Mouse (Mus musculus) ES-Bruce4 (cell line): ENCODE measurements around the gene Gm42669.

Source experiments
- CTCF ChIP-seq: IDR thresholded peaks from one replicate; pipeline ENCODE4 v1.8.1; 2011; ENCODE audit warnings: low read depth, low read length
- EP300 ChIP-seq: IDR thresholded peaks from 2 replicates; pipeline ENCODE4 v1.6.1; 2011; ENCODE audit warnings: low read depth, low read length; ENCODE audit not compliant: insufficient read depth
- POLR2A ChIP-seq: IDR thresholded peaks from one replicate; pipeline ENCODE4 v1.8.1; 2011; ENCODE audit warnings: low read length; ENCODE audit not compliant: insufficient read depth

DNA sequence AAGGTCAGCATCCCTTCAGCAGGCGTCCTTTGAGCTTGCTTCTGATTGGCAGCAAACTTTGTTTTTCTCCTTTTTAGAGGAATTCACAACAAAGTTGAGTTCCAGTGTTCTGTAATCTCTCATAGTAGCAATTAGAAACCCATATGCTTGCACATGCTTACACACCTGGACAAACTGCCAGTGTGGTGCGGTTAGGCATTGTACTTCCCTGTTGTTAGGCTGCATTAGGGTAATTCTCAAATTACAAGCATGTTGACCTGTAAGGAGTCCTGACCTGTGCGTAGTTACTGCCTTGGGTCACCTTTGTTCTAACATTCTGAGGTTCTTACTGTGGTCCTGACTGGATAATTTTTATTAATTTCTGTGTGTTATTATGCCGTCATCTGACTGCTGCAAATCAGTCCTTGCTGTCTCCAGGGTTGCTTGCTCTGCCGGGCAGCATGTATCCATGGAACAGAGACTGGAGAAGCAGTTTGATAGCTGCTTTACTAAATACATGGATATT is 8.6 kb upstream of the Gm42669 start:
- TF ChIP-seq POLR2A (no peak), EP300 (no peak), CTCF (no peak)
